Mouse (Mus musculus): ENCODE results near the gene Gsto2.

Gene Gsto2

GRCm38 (mm10) chr19:47891562-47892312, 26.4 kb downstream of the Gsto2 start:
- DNase-seq (ENCODE audit: low spot score): no peak

- DNase-seq (ENCODE audit: low spot score): no peak
Measured at GRCm38 (mm10) chr19:47893092-47893491, 27.8 kb downstream of the Gsto2 start.

DNA sequence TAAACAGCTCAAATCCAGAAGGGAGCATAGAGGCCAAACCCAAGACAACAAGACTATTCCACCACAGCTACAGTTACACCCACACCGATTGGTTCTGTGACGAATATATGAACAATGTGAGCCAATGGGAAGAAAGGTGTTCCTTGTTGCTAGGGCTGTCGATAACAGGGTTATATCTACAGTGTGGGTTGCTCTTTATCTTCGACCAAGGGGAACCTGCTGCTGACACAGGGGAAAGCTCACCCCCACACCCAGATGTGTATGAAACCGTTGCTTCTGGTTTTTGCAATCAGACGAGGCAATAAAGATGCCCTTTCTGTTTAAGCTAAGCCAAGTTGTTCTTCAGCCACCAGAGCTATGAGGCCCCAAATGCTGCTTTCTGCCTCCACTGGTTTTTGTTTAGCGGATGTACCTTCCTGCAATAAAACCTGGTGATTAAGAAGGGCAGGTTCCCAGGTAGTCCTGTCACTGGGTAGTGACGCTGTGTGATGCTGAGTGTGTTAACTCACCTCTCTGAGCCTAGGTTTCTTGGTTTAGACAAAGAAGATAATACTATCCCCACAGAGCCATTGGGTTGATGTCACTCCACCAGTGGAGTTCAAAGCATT, 33.2 kb downstream of the Gsto2 start:
- no peak for DNase-seq (ENCODE audit: low spot score)

DNA sequence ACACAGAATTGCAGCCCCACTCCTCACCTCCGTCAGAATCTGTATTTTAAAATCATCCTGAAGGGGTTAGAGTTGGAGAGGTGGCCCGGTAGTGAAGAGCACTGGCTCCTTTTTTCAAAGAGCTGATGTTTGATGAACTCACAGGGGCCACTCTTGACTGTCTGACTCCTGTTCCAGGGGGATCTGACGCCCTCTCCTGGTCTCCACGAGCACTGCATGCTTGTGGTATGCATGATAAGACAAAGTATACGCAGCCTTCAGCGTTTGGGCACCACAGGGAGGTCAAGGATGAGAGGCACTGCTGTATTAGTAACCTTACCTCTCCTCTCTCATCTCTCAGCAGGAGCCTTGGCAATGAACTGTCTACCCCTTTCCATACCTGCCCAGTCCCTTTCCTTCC, 34.7 kb downstream of the Gsto2 start:
- DNase-seq (ENCODE audit: low spot score): no peak

GRCm38 (mm10) chr19:47900558-47900957, 35.2 kb downstream of the Gsto2 start:
- DNase-seq (ENCODE audit: low spot score): no peak

GRCm38 (mm10) chr19:47902316-47903201, 37.2 kb downstream of the Gsto2 start:
- DNase-seq (ENCODE audit: low spot score): no peak

GRCm38 (mm10) chr19:47903679-47904078, 38.3 kb downstream of the Gsto2 start:
- DNase-seq (ENCODE audit: low spot score): no peak

DNA sequence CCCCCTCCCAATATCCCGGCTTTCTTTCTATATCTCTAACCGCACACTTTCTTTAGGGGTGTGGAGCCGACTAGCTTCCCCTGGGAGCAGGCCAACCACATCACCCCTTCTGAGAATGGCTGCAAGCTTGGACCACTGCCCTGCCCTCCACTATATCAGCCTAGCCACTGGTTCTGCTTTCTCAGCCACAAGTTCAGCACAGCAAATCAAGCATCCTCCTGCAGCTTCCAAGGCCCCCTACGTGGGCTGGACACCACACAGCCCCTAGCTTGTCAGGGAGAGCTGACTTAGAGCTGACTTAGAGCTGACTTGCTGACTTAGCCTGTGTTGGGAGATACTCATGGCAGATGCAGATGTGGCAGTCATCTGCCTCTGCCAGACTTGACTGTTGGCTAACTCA, 39.7 kb downstream of the Gsto2 start:
- no peak for DNase-seq (ENCODE audit: low spot score)

DNA sequence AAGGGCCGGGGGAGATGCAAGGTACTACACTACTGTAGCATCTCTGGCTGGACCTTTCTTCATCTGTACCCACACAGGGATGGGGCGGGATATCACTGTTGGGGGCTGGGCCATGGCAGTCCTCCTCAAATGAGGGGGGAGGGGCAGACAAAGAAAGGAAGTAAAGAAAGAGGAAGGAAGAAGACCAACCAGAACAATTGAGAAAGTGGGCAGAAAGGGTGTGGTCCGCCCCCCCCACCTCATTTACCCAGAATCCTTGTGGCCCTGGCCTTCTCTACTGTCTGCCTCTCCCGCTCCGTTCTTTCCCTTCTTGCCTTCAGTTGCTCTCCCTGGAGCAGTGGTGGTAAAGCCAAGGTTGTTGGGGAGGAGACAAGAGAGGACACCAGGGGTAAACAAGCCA, 40.3 kb downstream of the Gsto2 start:
- DNase-seq (ENCODE audit: low spot score): no peak

DNA sequence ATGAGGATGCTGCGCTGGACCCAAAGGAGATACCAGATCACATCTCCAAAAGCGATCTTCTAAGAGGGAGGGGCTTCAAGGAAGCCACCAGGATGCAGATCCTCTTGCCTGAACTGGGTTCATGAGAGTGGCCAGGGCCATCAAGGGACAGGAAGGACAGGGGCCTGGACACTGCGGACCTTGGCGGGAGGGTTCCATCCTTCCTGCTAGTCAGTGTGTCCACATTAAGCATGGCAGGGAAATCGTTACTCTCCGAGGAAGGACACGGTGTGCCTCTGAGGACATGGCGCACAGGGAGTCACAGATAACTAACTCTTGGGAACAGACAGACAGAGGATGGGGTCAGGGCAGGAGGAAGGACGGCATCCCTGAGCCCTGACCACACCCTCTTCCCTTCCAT, 42.3 kb downstream of the Gsto2 start:
- DNase-seq (ENCODE audit: low spot score): no peak

DNA sequence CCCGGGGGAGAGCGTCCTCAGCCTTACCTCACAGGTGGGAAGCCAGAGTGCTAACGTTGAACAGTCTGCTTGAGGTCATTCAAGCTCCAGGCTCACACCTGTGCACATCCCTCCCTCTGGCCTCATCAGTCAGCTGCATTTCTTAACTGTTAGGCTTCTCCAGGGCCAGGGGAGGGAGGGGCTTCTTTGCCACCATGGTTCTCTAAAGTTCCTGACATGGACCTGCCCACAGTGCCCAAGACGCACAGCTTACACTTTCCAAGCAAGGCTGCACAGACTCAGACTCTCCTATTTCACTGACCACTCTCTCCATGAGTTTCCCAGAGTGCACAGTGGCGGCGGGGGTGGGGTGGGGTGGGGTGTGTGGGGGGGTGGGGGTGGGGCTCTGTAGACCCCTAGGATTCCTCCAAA, 43.6 kb downstream of the Gsto2 start:
- no peak for DNase-seq (ENCODE audit: low spot score)

GRCm38 (mm10) chr19:47909387-47910116, 44.2 kb downstream of the Gsto2 start:
- DNase-seq (ENCODE audit: low spot score): no peak

DNA sequence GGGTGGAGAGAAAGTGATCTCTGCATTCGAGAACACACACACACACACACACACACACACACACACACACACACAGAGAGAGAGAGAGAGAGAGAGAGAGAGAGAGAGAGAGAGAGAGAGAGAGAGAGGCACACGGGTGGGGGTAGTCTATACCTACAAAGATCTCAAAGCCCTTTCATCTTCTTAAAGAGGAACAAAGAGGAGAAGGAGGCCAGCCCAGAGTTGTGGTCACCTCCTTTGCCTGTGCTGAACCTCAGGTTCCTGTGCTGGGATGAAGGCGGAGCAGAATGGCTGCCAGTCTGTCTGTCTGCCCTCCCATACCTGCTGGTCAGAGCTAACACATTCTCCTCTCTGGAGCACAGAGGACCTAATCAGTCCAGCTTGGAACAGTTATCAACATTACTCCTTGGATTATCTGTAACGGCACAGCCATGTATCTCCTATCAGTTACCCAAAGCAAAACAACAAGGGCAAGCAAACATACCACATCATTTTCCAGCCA, 44.8 kb downstream of the Gsto2 start:
- no peak for DNase-seq (ENCODE audit: low spot score)

DNA sequence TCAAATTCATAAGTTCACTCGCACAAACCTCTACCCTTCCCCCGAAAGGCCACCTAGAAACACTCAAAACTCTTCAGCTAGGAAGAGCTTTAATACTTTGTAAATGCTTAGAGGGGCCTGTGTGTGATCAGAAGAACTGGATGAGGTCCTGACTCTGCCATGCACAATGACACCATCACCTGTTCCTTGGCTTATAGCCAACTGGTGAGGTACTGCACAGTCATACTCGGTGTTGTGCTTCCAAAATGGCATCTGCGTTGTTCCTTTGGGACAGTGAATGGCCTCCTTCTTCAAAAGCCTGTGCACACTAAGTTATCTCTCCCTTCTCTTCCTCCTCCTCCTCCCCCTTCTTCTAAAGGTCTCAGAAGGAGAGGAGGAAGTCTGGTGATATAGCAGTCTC, 45.4 kb downstream of the Gsto2 start:
- DNase-seq (ENCODE audit: low spot score): no peak

- no peak for DNase-seq (ENCODE audit: low spot score)
Measured at GRCm38 (mm10) chr19:47913344-47913743, 48.0 kb downstream of the Gsto2 start.

GRCm38 (mm10) chr19:47914191-47914590, 48.9 kb downstream of the Gsto2 start:
- no peak for DNase-seq (ENCODE audit: low spot score)

- DNase-seq (ENCODE audit: low spot score): no peak
Measured at GRCm38 (mm10) chr19:47915251-47915650, 49.9 kb downstream of the Gsto2 start.

GRCm38 (mm10) chr19:47917396-47917795, 52.1 kb downstream of the Gsto2 start:
- no peak for DNase-seq (ENCODE audit: low spot score)

DNA sequence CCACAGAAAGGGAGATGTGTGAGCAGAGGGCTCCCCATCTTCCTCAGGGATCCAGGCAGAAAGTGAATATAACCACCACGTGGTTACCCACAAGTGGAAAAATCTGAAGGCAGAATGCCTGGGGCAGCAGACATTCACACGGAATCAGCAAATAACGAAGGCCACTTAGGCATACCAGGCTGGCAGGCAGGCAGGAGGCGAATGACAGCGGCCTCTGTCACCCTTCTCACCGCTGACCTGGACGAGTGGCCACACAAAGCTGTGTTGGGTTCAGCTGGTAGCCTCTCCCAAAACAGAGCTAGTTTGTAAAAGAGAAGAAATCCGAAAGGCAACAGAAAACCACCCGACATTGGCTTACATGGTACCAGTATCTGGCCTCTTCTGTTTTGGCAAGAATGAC, 52.7 kb downstream of the Gsto2 start:
- DNase-seq (ENCODE audit: low spot score): no peak

DNA sequence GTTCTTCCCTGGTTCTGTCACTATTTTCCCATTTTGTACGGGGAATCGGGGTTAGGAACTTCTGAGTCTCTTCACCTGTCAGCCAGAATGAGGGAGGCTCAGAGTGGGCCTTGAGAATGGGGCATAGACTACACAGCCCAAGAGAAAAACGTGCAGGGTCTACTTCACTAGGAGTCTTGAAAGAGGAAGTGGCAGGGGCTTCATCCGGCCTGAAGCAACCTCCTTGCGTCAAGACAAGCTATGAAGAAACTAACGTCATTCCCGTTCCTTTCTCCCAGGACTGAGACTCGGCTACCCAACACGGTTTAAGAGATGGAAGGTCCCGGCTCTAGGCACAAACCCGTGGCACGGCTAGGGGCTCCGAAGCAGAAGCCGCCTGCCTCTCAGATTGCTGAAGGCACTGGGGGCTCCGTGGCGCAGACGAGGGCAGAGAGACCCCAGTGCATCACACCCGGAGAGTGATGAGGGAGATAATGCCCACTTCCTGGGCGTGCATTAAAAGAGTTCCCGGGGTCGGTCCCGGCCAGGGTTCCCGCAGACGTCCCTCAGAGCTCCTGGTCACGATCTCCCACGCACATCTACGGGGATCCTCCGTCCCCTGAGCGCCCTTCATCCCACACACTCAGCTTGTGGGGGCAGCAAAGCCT, 53.2 kb downstream of the Gsto2 start:
- DNase-seq (ENCODE audit: low spot score): no peak

- peak; percentile 75 for DNase-seq (ENCODE audit: low spot score)
Measured at GRCm38 (mm10) chr19:47919126-47919965, 54.0 kb downstream of the Gsto2 start, which contains the start of the genes Cfap43 and Itprip. TSS of gene Cfap43 (minus strand) at chr19:47919287. TSS of gene Itprip (minus strand) at chr19:47919299.

All from urinary bladder, postnatal 25 days (tissue).